Mouse (Mus musculus) myocyte (in vitro differentiated cells): Measurements from ENCODE around the gene Tepp.

ENCODE experiments used
- E2F4 ChIP-seq: IDR thresholded peaks from one replicate; pipeline ENCODE4 v1.6.1; 2011; ENCODE audit warnings: mild to moderate bottlenecking, control low read depth, moderate library complexity; ENCODE audit not compliant: insufficient read depth
- MAX ChIP-seq: IDR thresholded peaks from one replicate; pipeline ENCODE4 v1.6.1; 2011; ENCODE audit warnings: low read depth, mild to moderate bottlenecking, control low read depth
- MYOD1 ChIP-seq, 3 experiments: IDR thresholded peaks; one replicate each; pipeline ENCODE4 v1.6.1; 2011; ENCODE audit warnings: control low read depth in 2 of 3, low read depth in 2 of 3, mild to moderate bottlenecking in 2 of 3, moderate library complexity in 1 of 3; ENCODE audit not compliant: insufficient read length in 2 of 3, control insufficient read depth in 1 of 3
- MYOG ChIP-seq, 3 experiments: IDR thresholded peaks; one replicate each; pipeline ENCODE4 v1.6.1; 2011; ENCODE audit warnings: control low read depth in 2 of 3, low read depth in 2 of 3, mild to moderate bottlenecking in 2 of 3; ENCODE audit not compliant: insufficient read length in 2 of 3, control insufficient read depth in 1 of 3, insufficient read depth in 1 of 3
- POLR2A ChIP-seq: IDR thresholded peaks from one replicate; pipeline ENCODE4 v1.6.1; 2011; ENCODE audit warnings: low read depth, mild to moderate bottlenecking, control low read depth, moderate library complexity; ENCODE audit not compliant: insufficient read length
- POLR2AphosphoS2 ChIP-seq: IDR thresholded peaks from one replicate; pipeline ENCODE4 v1.6.1; 2011; ENCODE audit warnings: low read depth, control low read depth; ENCODE audit not compliant: insufficient read length
- TCF12 ChIP-seq: IDR thresholded peaks from one replicate; pipeline ENCODE4 v1.6.1; 2011; ENCODE audit warnings: mild to moderate bottlenecking, control low read depth; ENCODE audit not compliant: poor library complexity, insufficient read depth, severe bottlenecking
- USF1 ChIP-seq: IDR thresholded peaks from one replicate; pipeline ENCODE4 v1.6.1; 2011; ENCODE audit warnings: low read depth, mild to moderate bottlenecking, control low read depth, moderate library complexity

- TF ChIP-seq POLR2A (peak; percentile 21), USF1 (no peak), MYOD1 (IDR thresholded peaks at IDR 0.05; ENCODE audit: control insufficient read depth in 1 of 3, insufficient read length in 2 of 3, low read depth in 2 of 3) (peak in 2 of 3 experiments; percentile 21 to 53), MYOG (IDR thresholded peaks at IDR 0.05; ENCODE audit: control insufficient read depth in 1 of 3, insufficient read depth in 1 of 3, insufficient read length in 2 of 3, low read depth in 2 of 3) (peak in 2 of 3 experiments; percentile 55 to 77), POLR2AphosphoS2 (no peak), E2F4 (no peak), MAX (no peak), TCF12 (no peak)
These were observed 42.8 kb downstream of the Tepp start for GRCm38 (mm10) chr8:95352871-95353866.
